Mouse (Mus musculus) lung, embryonic 15.5 days (tissue): ENCODE measurements at regions not wholly inside any gene's neighbourhood (a gene's known extent, or its start where the extent isn't known, plus 50 kb on each side); places are given as distances from the start of the nearest gene placed in this dataset.

Source experiments
- ATAC-seq: fragments of 200-750 bp; cut with Nextera tagmentation; 2 replicates; pipeline ENCODE4 v1.8.0; 2017; ENCODE audit warnings: moderate number of reproducible peaks, borderline replicate concordance; ENCODE audit not compliant: low FRiP score, low TSS enrichment; ENCODE audit errors: extremely low read depth
- H3K27ac ChIP-seq: fragments of 300-500 bp; sonication (generic); 2 replicates; pipeline ENCODE4 v1.5.1; 2015; ENCODE audit warnings: moderate library complexity, mild to moderate bottlenecking, inconsistent platforms
- H3K27me3 ChIP-seq: fragments of 300-500 bp; sonication (generic); 2 replicates; pipeline ENCODE4 v1.6.1; 2015; ENCODE audit warnings: inconsistent platforms
- H3K36me3 ChIP-seq: fragments of 300-500 bp; sonication (generic); 2 replicates; pipeline ENCODE4 v1.6.1; 2015; ENCODE audit warnings: inconsistent platforms
- H3K4me1 ChIP-seq: fragments of 300-500 bp; sonication (generic); 2 replicates; pipeline ENCODE4 v1.6.1; 2015; ENCODE audit warnings: inconsistent platforms
- H3K4me2 ChIP-seq: fragments of 300-500 bp; sonication (generic); 2 replicates; pipeline ENCODE4 v1.6.1; 2015; ENCODE audit warnings: inconsistent platforms, mild to moderate bottlenecking, moderate library complexity
- H3K4me3 ChIP-seq: fragments of 300-500 bp; sonication (generic); 2 replicates; pipeline ENCODE4 v1.5.1; 2015; ENCODE audit warnings: mild to moderate bottlenecking, inconsistent platforms
- H3K9ac ChIP-seq: fragments of 300-500 bp; sonication (generic); 2 replicates; pipeline ENCODE4 v1.6.1; 2015; ENCODE audit warnings: inconsistent platforms
- H3K9me3 ChIP-seq: fragments of 300-500 bp; sonication (generic); 2 replicates; pipeline ENCODE4 v1.6.1; 2016; ENCODE audit warnings: inconsistent platforms
- whole genome bisulfite sequencing: fragments of 180-500 bp; shearing (Covaris S2); methylation state at CpG from one replicate; pipeline ENCODE4 v1.1.7; 2015; 5-methylcytosine and 5-hydroxymethylcytosine counted together

- Histone ChIP-seq H3K9me3 (no peaks in the 10 kb centered on the region), H3K27ac (no peak overlapping the region), H3K4me2 (no peak overlapping the region), H3K36me3 (no peaks in the 10 kb centered on the region), H3K27me3 (no peaks in the 10 kb centered on the region), H3K4me3 (no peak overlapping the region), H3K9ac (no peak overlapping the region), H3K4me1 (no peaks in the 10 kb centered on the region)
- 70% methylated on average over 1 of the region's 1 CpGs for WGBS
- no peak for ATAC-seq
Measured at GRCm38 (mm10) chr11:31751274-31751673, 79.6 kb upstream of the Bod1 start.

- Histone ChIP-seq H3K4me3 (no peak overlapping the region), H3K9me3 (no peaks in the 10 kb centered on the region), H3K4me1 (no peaks in the 10 kb centered on the region), H3K9ac (no peak overlapping the region), H3K27ac (no peak overlapping the region), H3K36me3 (no peaks in the 10 kb centered on the region), H3K27me3 (no peaks in the 10 kb centered on the region), H3K4me2 (no peak overlapping the region)
- no peak for ATAC-seq
- WGBS, result 81% methylated on average over 3 of the region's 3 CpGs
Measured at GRCm38 (mm10) chr11:31753211-31753610, 81.5 kb upstream of the Bod1 start.

- Histone ChIP-seq H3K4me1 (no peaks in the 10 kb centered on the region), H3K27me3 (no peaks in the 10 kb centered on the region), H3K27ac (no peak overlapping the region), H3K4me2 (no peak overlapping the region), H3K4me3 (no peak overlapping the region), H3K9me3 (no peaks in the 10 kb centered on the region), H3K9ac (no peak overlapping the region), H3K36me3 (no peaks in the 10 kb centered on the region)
- no peak for ATAC-seq
- WGBS, result 35% methylated on average over 5 of the region's 5 CpGs
Measured at GRCm38 (mm10) chr11:31753711-31754161, 82.1 kb upstream of the Bod1 start.

GRCm38 (mm10) chr11:31754416-31754815 is 82.7 kb upstream of the Bod1 start:
- Histone ChIP-seq H3K9ac (no peak overlapping the region), H3K4me3 (no peak overlapping the region), H3K36me3 (no peaks in the 10 kb centered on the region), H3K4me1 (no peaks in the 10 kb centered on the region), H3K4me2 (no peak overlapping the region), H3K27ac (no peak overlapping the region), H3K27me3 (no peaks in the 10 kb centered on the region), H3K9me3 (no peaks in the 10 kb centered on the region)
- no peak for ATAC-seq
- WGBS, result 48% methylated on average over 4 of the region's 4 CpGs

GRCm38 (mm10) chr11:31755858-31756257 is 84.2 kb upstream of the Bod1 start:
- H3K27ac ChIP-seq, result no peak overlapping the region
- 0 out of 2 replicates have a peak, but pooled peaks cover 5% of the 10 kb centered on the region for H3K4me1 ChIP-seq
- no peak for ATAC-seq
- no peaks in the 10 kb centered on the region for H3K27me3 ChIP-seq
- 48% methylated on average over 3 of the region's 3 CpGs for WGBS
- no peak overlapping the region for H3K9ac ChIP-seq
- H3K36me3 ChIP-seq, result no peaks in the 10 kb centered on the region
- no peaks in the 10 kb centered on the region for H3K9me3 ChIP-seq
- no peak overlapping the region for H3K4me3 ChIP-seq
- no peak overlapping the region for H3K4me2 ChIP-seq

GRCm38 (mm10) chr11:31756355-31757145 is 84.9 kb upstream of the Bod1 start:
- no peaks in the 10 kb centered on the region for H3K9me3 ChIP-seq
- no peak overlapping the region for H3K4me3 ChIP-seq
- WGBS, result 76% methylated on average over 10 of the region's 10 CpGs
- no peaks in the 10 kb centered on the region for H3K27me3 ChIP-seq
- H3K27ac ChIP-seq, result no peak overlapping the region
- no peaks in the 10 kb centered on the region for H3K36me3 ChIP-seq
- H3K9ac ChIP-seq, result no peak overlapping the region
- H3K4me2 ChIP-seq, result no peak overlapping the region
- 0 out of 2 replicates have a peak, but pooled peaks cover 5% of the 10 kb centered on the region for H3K4me1 ChIP-seq
- no peak for ATAC-seq

GRCm38 (mm10) chr11:31759868-31760765 is 88.4 kb upstream of the Bod1 start:
- Histone ChIP-seq H3K36me3 (no peaks in the 10 kb centered on the region), H3K4me3 (no peak overlapping the region), H3K27me3 (no peaks in the 10 kb centered on the region), H3K9me3 (no peaks in the 10 kb centered on the region), H3K9ac (no peak overlapping the region), H3K4me2 (no peak overlapping the region), H3K4me1 (0 out of 2 replicates have a peak, but pooled peaks cover 5% of the 10 kb centered on the region), H3K27ac (peak overlapping the region; percentile 22; the same call in 1 of the 2 replicates)
- ATAC-seq, result no peak
- 57% methylated on average over 9 of the region's 9 CpGs for WGBS

- Histone ChIP-seq H3K9ac (no peak overlapping the region), H3K4me3 (no peak overlapping the region), H3K4me1 (0 out of 2 replicates have a peak, but pooled peaks cover 5% of the 10 kb centered on the region), H3K36me3 (no peaks in the 10 kb centered on the region), H3K4me2 (no peak overlapping the region), H3K27ac (no peak overlapping the region), H3K27me3 (no peaks in the 10 kb centered on the region), H3K9me3 (no peaks in the 10 kb centered on the region)
- 61% methylated on average over 3 of the region's 3 CpGs for WGBS
- no peak for ATAC-seq
Measured at GRCm38 (mm10) chr11:31763856-31764255, 92.2 kb upstream of the Bod1 start.

GRCm38 (mm10) chr11:31766296-31766695 is 94.6 kb upstream of the Bod1 start:
- no peak overlapping the region for H3K27ac ChIP-seq
- ATAC-seq, result no peak
- no peaks in the 10 kb centered on the region for H3K36me3 ChIP-seq
- H3K4me1 ChIP-seq, result 0 out of 2 replicates have a peak, but pooled peaks cover 10% of the 10 kb centered on the region
- H3K9me3 ChIP-seq, result no peaks in the 10 kb centered on the region
- no peak overlapping the region for H3K4me3 ChIP-seq
- H3K4me2 ChIP-seq, result no peak overlapping the region
- no peaks in the 10 kb centered on the region for H3K27me3 ChIP-seq
- 81% methylated on average over 5 of the region's 5 CpGs for WGBS
- H3K9ac ChIP-seq, result no peak overlapping the region

GRCm38 (mm10) chr11:31767727-31768495 is 96.2 kb upstream of the Bod1 start:
- H3K27me3 ChIP-seq, result no peaks in the 10 kb centered on the region
- no peak overlapping the region for H3K4me3 ChIP-seq
- H3K27ac ChIP-seq, result no peak overlapping the region
- H3K4me2 ChIP-seq, result no peak overlapping the region
- no peaks in the 10 kb centered on the region for H3K36me3 ChIP-seq
- H3K9me3 ChIP-seq, result no peaks in the 10 kb centered on the region
- WGBS, result 62% methylated on average over 10 of the region's 10 CpGs
- ATAC-seq, result no peak
- H3K9ac ChIP-seq, result no peak overlapping the region
- 0 out of 2 replicates have a peak, but pooled peaks cover 10% of the 10 kb centered on the region for H3K4me1 ChIP-seq

GRCm38 (mm10) chr11:31769804-31770654 is 98.3 kb upstream of the Bod1 start:
- no peak overlapping the region for H3K4me3 ChIP-seq
- H3K4me1 ChIP-seq, result 0 out of 2 replicates have a peak, but pooled peaks cover 10% of the 10 kb centered on the region
- H3K9ac ChIP-seq, result no peak overlapping the region
- no peak overlapping the region for H3K4me2 ChIP-seq
- no peaks in the 10 kb centered on the region for H3K9me3 ChIP-seq
- no peaks in the 10 kb centered on the region for H3K27me3 ChIP-seq
- H3K36me3 ChIP-seq, result no peaks in the 10 kb centered on the region
- peak; percentile 62; the same call in 1 of the 2 replicates for ATAC-seq
- no peak overlapping the region for H3K27ac ChIP-seq
- 72% methylated on average over 4 of the region's 4 CpGs for WGBS
